ENCODE assay signal across 10 mouse cellular contexts in the genomic region with DNA sequence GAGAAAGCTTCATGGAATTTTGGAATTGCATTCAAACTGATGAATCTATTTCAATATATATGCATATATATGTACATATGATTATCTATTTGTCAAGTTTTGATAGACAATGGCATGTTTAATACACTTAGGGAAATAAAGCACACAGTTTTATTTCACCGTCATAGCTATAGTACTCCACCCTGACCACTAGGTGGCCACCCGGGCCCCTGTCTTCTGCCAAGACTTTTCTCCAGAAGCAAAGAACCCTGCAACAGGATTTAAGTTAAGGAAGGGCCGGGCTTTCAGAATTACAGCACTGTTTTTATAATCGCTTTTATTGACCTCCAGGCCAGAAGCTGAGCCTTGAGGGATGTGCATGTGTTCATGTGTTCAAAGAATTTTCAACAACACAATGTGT.
A peak's percentile ranks its signal among the peaks of the same experiment; 100 is the strongest.
DNase-seq lines count a peak whose midpoint lies in the region; ATAC-seq lines count a peak whose summit lies in the region.
"Had no signal": no experiment of that assay in that cellular context is flagged by ENCODE, and none has a peak within 500 bp of the region (broad histone marks: within the 10 kb centered on the region; RNA-seq: fewer than 3 reads in every experiment).

No protein-coding gene starts in this region.

- DNase-seq in frontal cortex, postnatal 25 days (ENCODE audit: low spot score in 2 of 2): no peak
- peak; percentile 70 for DNase-seq in testis, postnatal 10 days (ENCODE audit: low spot score)
- no peak for DNase-seq in testis, postnatal 14 days (ENCODE audit: low spot score)
- peak; percentile 66 for DNase-seq in embryonic facial prominence, embryonic 11.5 days (ENCODE audit: low spot score)
- DNase-seq in kidney, postnatal 36 days: peak; percentile 32 to 75
- peak; percentile 57 for DNase-seq in retina, embryonic 14.5 days (ENCODE audit: low spot score)
- DNase-seq in spleen, adult 12 weeks (ENCODE audit: low spot score): no peak

- peak; percentile 93 for ATAC-seq in frontal cortex, adult (ENCODE audit: low TSS enrichment)
- no peak for ATAC-seq in embryonic facial prominence, embryonic 11.5 days (replicated peaks; ENCODE audit: insufficient number of reproducible peaks, low FRiP score, low TSS enrichment, low read depth)

- H3K4me2 ChIP-seq in embryonic facial prominence, embryonic 11.5 days (ENCODE audit: low read depth, low read length): no peak overlapping the region
- H3K4me2 ChIP-seq: hindbrain, embryonic 15.5 days had no signal

- WGBS in embryonic facial prominence, embryonic 11.5 days: 29% methylated on average over 4 of the region's 4 CpGs

- no peaks in the 10 kb centered on the region for H3K36me3 ChIP-seq in embryonic facial prominence, embryonic 11.5 days (replicated peaks; ENCODE audit: control insufficient read depth, insufficient read depth, low read depth, low read length)
- H3K36me3 ChIP-seq: hindbrain, embryonic 15.5 days had no signal

- H3K4me3 ChIP-seq in embryonic facial prominence, embryonic 11.5 days (ENCODE audit: low read depth, low read length): no peak overlapping the region
- H3K4me3 ChIP-seq: hindbrain, embryonic 15.5 days; myocyte had no signal

- H3K9ac ChIP-seq in embryonic facial prominence, embryonic 11.5 days (replicated peaks; ENCODE audit: low read length): no peak overlapping the region
- H3K9ac ChIP-seq: hindbrain, embryonic 15.5 days had no signal

- no peaks in the 10 kb centered on the region for H3K4me1 ChIP-seq in embryonic facial prominence, embryonic 11.5 days (ENCODE audit: control insufficient read depth, insufficient read depth, low read length)
- H3K4me1 ChIP-seq: hindbrain, embryonic 15.5 days had no signal

- H3K9me3 ChIP-seq in embryonic facial prominence, embryonic 11.5 days (replicated peaks; ENCODE audit: control insufficient read depth, low read length): no peaks in the 10 kb centered on the region
- H3K9me3 ChIP-seq: hindbrain, embryonic 15.5 days had no signal

- no peaks in the 10 kb centered on the region for H3K27me3 ChIP-seq in embryonic facial prominence, embryonic 11.5 days (ENCODE audit: control insufficient read depth, insufficient read depth, low read length)
- H3K27me3 ChIP-seq: hindbrain, embryonic 15.5 days had no signal

- no peak overlapping the region for H3K27ac ChIP-seq in embryonic facial prominence, embryonic 11.5 days (replicated peaks; ENCODE audit: low read depth, low read length)
- H3K27ac ChIP-seq: hindbrain, embryonic 15.5 days had no signal

Comparison
In these comparisons a context has a peak if more than half of its experiments do, and no peak if none do; other contexts are left out.
1. DNase-seq: peak in testis, postnatal 10 days (single experiment), embryonic facial prominence, embryonic 11.5 days (single experiment), kidney, postnatal 36 days (2 of 2) and retina, embryonic 14.5 days (single experiment); none in frontal cortex, postnatal 25 days (0 of 2), testis, postnatal 14 days (single experiment) and spleen, adult 12 weeks (single experiment).